ENCODE assay signal across 23 mouse cellular contexts in genomic region chr10:68036368-68036980, GRCm38 (mm10). TPM values are rescaled to one million over a fixed set of nuclear protein-coding genes. Genes with fewer than 3 reads are reported as not detected.
DNase-seq lines count a peak whose midpoint lies in the region; ATAC-seq and TF ChIP-seq lines count a peak whose summit lies in the region.
"Had no signal": no experiment of that assay in that cellular context is flagged by ENCODE, and none has a peak within 500 bp of the region (broad histone marks: within the 10 kb centered on the region; RNA-seq: fewer than 3 reads in every experiment).

No protein-coding gene starts in this region.

- H3K4me3 ChIP-seq in kidney, postnatal 0 days (replicated peaks; ENCODE audit: low read depth, low read length), result no peak overlapping the region
- H3K4me3 ChIP-seq in neural tube, embryonic 14.5 days (ENCODE audit: low read depth, low read length), result no peak overlapping the region
- no peak overlapping the region for H3K4me3 ChIP-seq in neural tube, embryonic 15.5 days (replicated peaks)
- H3K4me3 ChIP-seq: embryonic facial prominence, embryonic 15.5 days; erythroblast, embryonic 14.5 days; forebrain, embryonic 10.5 days; gastrocnemius, adult 2 months; heart, embryonic 10.5 days; hindbrain, embryonic 12.5 days had no signal

- no peaks in the 10 kb centered on the region for H3K27me3 ChIP-seq in kidney, postnatal 0 days (ENCODE audit: insufficient read depth, low read length)
- no peaks in the 10 kb centered on the region for H3K27me3 ChIP-seq in neural tube, embryonic 14.5 days (ENCODE audit: control insufficient read depth, insufficient read depth, low read length)
- H3K27me3 ChIP-seq in neural tube, embryonic 15.5 days (replicated peaks), result no peaks in the 10 kb centered on the region
- H3K27me3 ChIP-seq: embryonic facial prominence, embryonic 15.5 days; hindbrain, embryonic 12.5 days had no signal

- H3K9me3 ChIP-seq in kidney, postnatal 0 days (replicated peaks; ENCODE audit: low read length), result no peaks in the 10 kb centered on the region
- H3K9me3 ChIP-seq in neural tube, embryonic 14.5 days (ENCODE audit: control insufficient read depth, low read length), result no peaks in the 10 kb centered on the region; the same call in 1 of the 2 replicates
- no peaks in the 10 kb centered on the region for H3K9me3 ChIP-seq in neural tube, embryonic 15.5 days (replicated peaks)
- H3K9me3 ChIP-seq: embryonic facial prominence, embryonic 15.5 days; forebrain, embryonic 10.5 days; heart, embryonic 10.5 days had no signal

- no peaks in the 10 kb centered on the region for H3K4me1 ChIP-seq in kidney, postnatal 0 days (replicated peaks; ENCODE audit: insufficient read depth, low read length)
- H3K4me1 ChIP-seq in neural tube, embryonic 14.5 days (ENCODE audit: control insufficient read depth, insufficient read depth, low read length), result no peaks in the 10 kb centered on the region
- peaks cover 6% of the 10 kb centered on the region; the same call in 1 of the 2 replicates for H3K4me1 ChIP-seq in neural tube, embryonic 15.5 days
- H3K4me1 ChIP-seq: embryonic facial prominence, embryonic 15.5 days; heart, embryonic 10.5 days had no signal

- DNase-seq in kidney, postnatal 0 days (ENCODE audit: low spot score), result peak; percentile 32
- DNase-seq in kidney, postnatal 36 days, result no peak
- DNase-seq in layer of hippocampus, adult 9-11 months, result no peak
- DNase-seq in heart, adult 9 months (ENCODE audit: low spot score in 2 of 2), result no peak
- DNase-seq: adrenal gland, adult 8-10 months; adrenal gland, postnatal 36 days; cerebellum, adult 2 months; cerebellum, postnatal 10 days; embryo, embryonic 11 days; gastrocnemius, adult 2 months; gastrocnemius, postnatal 25 days; heart, postnatal 10 days; heart, postnatal 4 days had no signal

- H3K9ac ChIP-seq in kidney, postnatal 0 days (ENCODE audit: low read depth, low read length), result no peak overlapping the region
- H3K9ac ChIP-seq in neural tube, embryonic 14.5 days (replicated peaks; ENCODE audit: low read depth, low read length), result no peak overlapping the region
- H3K9ac ChIP-seq in neural tube, embryonic 15.5 days (replicated peaks), result no peak overlapping the region
- H3K9ac ChIP-seq: embryonic facial prominence, embryonic 15.5 days; hindbrain, embryonic 12.5 days had no signal

- WGBS in kidney, postnatal 0 days, result 60% methylated on average over 17 of the region's 17 CpGs
- 78% methylated on average over 17 of the region's 17 CpGs for WGBS in neural tube, embryonic 14.5 days
- 69% methylated on average over 17 of the region's 17 CpGs for WGBS in neural tube, embryonic 15.5 days

- ATAC-seq in kidney, postnatal 0 days (replicated peaks; ENCODE audit: low FRiP score, low read depth), result peak; percentile 40; the same call in 1 of the 2 replicates
- 0 out of 2 replicates have a peak, but pooled peaks have one; percentile 34 for ATAC-seq in neural tube, embryonic 14.5 days (ENCODE audit: low read depth)
- ATAC-seq in neural tube, embryonic 15.5 days (ENCODE audit: low FRiP score), result no peak
- ATAC-seq in activated CD4-positive, CD25-positive, alpha-beta regulatory T cell, adult 4 months, result peak; percentile 38
- ATAC-seq: forebrain, embryonic 14.5 days; hindbrain, embryonic 16.5 days had no signal

- no peaks in the 10 kb centered on the region for H3K36me3 ChIP-seq in kidney, postnatal 0 days (ENCODE audit: insufficient read depth, low read length)
- H3K36me3 ChIP-seq in neural tube, embryonic 14.5 days (ENCODE audit: control insufficient read depth, insufficient read depth, low read length), result no peaks in the 10 kb centered on the region
- H3K36me3 ChIP-seq in neural tube, embryonic 15.5 days, result no peaks in the 10 kb centered on the region

- H3K4me2 ChIP-seq in kidney, postnatal 0 days (ENCODE audit: low read length), result no peak overlapping the region
- H3K4me2 ChIP-seq in neural tube, embryonic 14.5 days (ENCODE audit: low read depth, low read length), result no peak overlapping the region
- no peak overlapping the region for H3K4me2 ChIP-seq in neural tube, embryonic 15.5 days
- H3K4me2 ChIP-seq: embryonic facial prominence, embryonic 15.5 days; hindbrain, embryonic 12.5 days had no signal

- TF ChIP-seq CTCF in kidney, postnatal 0 days (IDR thresholded peaks at IDR 0.05; ENCODE audit: low read depth), result no peak

- no peak overlapping the region for H3K27ac ChIP-seq in kidney, postnatal 0 days
- no peak overlapping the region for H3K27ac ChIP-seq in neural tube, embryonic 14.5 days (ENCODE audit: low read depth, low read length)
- no peak overlapping the region for H3K27ac ChIP-seq in neural tube, embryonic 15.5 days (replicated peaks)
- H3K27ac ChIP-seq: embryonic facial prominence, embryonic 15.5 days; forebrain, embryonic 10.5 days; gastrocnemius, adult 2 months; heart, embryonic 10.5 days; hindbrain, embryonic 12.5 days had no signal

RNA-seq across cellular contexts. Expression of gene Rtkn2, which starts 57.1 kb away (rescaled TPM):
- polyA plus RNA-seq in kidney, postnatal 0 days (2015; fragmentation: Nextera tagmentation; extraction: Ambion mirVana), result 4.4 and 5.2 TPM in 2 replicates
- polyA plus RNA-seq in neural tube, embryonic 14.5 days (2014; fragmentation: Nextera tagmentation; extraction: Ambion mirVana), result 2.0 and 2.5 TPM in 2 replicates
- 2.6 and 4.3 TPM in 2 replicates for polyA plus RNA-seq in neural tube, embryonic 15.5 days (2015; fragmentation: Nextera tagmentation; extraction: Ambion mirVana)
- polyA plus RNA-seq in activated CD4-positive, CD25-positive, alpha-beta regulatory T cell, adult 4 months (2017; shearing (Covaris generic)), result 1 to 10 TPM in 1 of 2 experiments, under 1 TPM in 1; 0.23 to 1.6 TPM
- polyA plus RNA-seq: erythroblast, embryonic 14.5 days had no signal
